Mouse (Mus musculus) spleen, adult 2 months (tissue): ENCODE results near the gene Nfil3. TPM values are rescaled to one million over a fixed set of nuclear protein-coding genes. Genes with fewer than 3 reads are reported as not detected.

Source experiments
- DNase-seq, 2 experiments: peaks; one replicate each; pipeline versions ENCODE4 v3.0.0 to v3.0.0-alpha.2; 2012 to 2021; ENCODE audit warnings: low spot score in 2 of 2, low read depth in 1 of 2
- H3K27ac ChIP-seq: fragments of 200-500 bp; 2 replicates; pipeline ENCODE4 v1.5.1; 2012; ENCODE audit warnings: low read length, inconsistent platforms; ENCODE audit not compliant: insufficient read depth
- H3K27me3 ChIP-seq: fragments of 200-500 bp; 2 replicates; pipeline ENCODE4 v1.6.1; 2012; ENCODE audit warnings: mild to moderate bottlenecking, moderate library complexity, low read length, inconsistent platforms; ENCODE audit not compliant: control insufficient read depth, insufficient read depth
- H3K36me3 ChIP-seq: fragments of 200-500 bp; 2 replicates; pipeline ENCODE4 v1.6.1; 2012; ENCODE audit warnings: mild to moderate bottlenecking, low read length, inconsistent platforms; ENCODE audit not compliant: control insufficient read depth, insufficient read depth
- H3K4me1 ChIP-seq: fragments of 200-500 bp; 2 replicates; pipeline ENCODE4 v1.6.1; 2011; ENCODE audit warnings: inconsistent platforms; ENCODE audit not compliant: control insufficient read depth, insufficient read depth, insufficient read length
- H3K4me3 ChIP-seq: fragments of 200-500 bp; 2 replicates; pipeline ENCODE4 v1.5.1; 2011; ENCODE audit warnings: mild to moderate bottlenecking, inconsistent platforms; ENCODE audit not compliant: insufficient read depth, insufficient read length; ENCODE audit errors: extremely low read depth
- CTCF ChIP-seq: fragments of 200-500 bp; IDR thresholded peaks from 2 replicates; pipeline ENCODE4 v1.5.1; 2011; ENCODE audit warnings: mild to moderate bottlenecking, inconsistent platforms; ENCODE audit not compliant: insufficient read depth, insufficient read length, insufficient replicate concordance; ENCODE audit errors: extremely low read depth
- POLR2A ChIP-seq: fragments of 200-500 bp; IDR thresholded peaks from 2 replicates; pipeline ENCODE4 v1.6.1; 2011; ENCODE audit warnings: low read depth, low read length, inconsistent platforms
- WGBS: fragments of 180-500 bp; shearing (Covaris S2); methylation state at CpG from one replicate; pipeline ENCODE4 v1.1.7; 2018; 5-methylcytosine and 5-hydroxymethylcytosine counted together
- polyA plus RNA-seq: library from polyadenylated mRNA; depleted of rRNA; stranded (reverse); fragments of >200 nt; gene quantifications from 2 replicates; pipeline ENCODE4 v1.2.3, GENCODE M21; 2012

The Nfil3 gene
- polyA plus RNA-seq, 1 experiment = 1.2 TPM

DNA sequence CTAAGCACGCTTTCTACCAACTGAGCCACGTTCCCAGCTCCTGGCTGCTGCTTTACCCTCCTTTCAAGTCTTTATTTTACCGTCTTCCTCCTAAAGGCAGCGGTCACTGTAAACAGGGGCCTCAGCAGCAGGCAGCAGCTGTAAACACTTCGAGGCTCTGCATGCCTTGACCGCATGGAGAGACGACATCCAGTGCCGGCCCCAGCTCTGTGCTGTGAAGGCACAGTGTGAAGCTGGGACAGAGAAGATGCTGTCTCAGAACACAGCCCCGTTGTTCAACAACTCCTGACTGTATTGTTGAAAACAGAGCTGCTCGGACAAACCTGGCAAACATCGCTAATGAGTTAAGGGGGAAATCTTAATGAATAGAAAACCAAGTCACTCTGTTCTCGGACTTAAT is 30.6 kb upstream of the Nfil3 start:
- DNase-seq = no peak
- 86% methylated on average over 12 of the region's 12 CpGs for WGBS
- Histone ChIP-seq H3K4me3 (no peak overlapping the region), H3K36me3 (no peaks in the 10 kb centered on the region), H3K4me1 (no peaks in the 10 kb centered on the region), H3K27me3 (no peaks in the 10 kb centered on the region), H3K27ac (no peak overlapping the region)
- TF ChIP-seq POLR2A (no peak), CTCF (no peak)

DNA sequence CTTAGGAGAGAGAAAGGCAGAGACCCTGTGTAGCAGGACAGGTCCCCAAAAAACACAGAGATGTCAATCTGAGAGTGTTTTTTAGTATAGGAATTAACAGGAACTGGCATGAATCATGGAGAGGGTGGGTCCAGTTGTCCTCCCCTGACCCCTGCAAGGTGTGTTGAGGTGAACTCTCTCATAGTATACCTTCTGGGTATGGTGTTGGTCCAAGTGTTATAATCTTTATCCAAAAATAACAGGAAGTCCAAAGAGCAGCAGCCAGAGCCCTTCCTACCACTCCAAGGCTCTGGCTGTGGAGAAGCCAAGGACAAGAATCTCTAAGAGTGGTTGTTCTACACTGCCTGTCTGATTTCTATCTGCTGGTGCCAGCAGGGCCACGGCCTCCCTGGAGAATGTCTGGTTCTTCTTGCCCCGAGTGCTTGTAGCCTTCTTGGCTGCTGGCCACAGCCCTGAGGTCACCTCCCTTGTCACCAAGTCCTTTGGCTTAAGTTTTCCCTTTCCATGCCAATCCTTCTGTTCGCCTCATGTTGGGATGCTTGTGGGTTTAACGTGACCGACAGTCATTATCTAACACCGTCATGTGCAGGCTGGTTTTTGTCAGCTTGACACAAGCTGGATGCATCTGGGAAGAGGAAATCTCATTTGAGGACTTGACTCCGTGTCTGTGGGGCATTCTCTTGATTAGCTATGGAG is 27.8 kb upstream of the Nfil3 start:
- WGBS = 84% methylated on average over 7 of the region's 7 CpGs
- no peak for TF ChIP-seq CTCF
- no peak for TF ChIP-seq POLR2A
- H3K4me1 ChIP-seq = no peaks in the 10 kb centered on the region

DNA sequence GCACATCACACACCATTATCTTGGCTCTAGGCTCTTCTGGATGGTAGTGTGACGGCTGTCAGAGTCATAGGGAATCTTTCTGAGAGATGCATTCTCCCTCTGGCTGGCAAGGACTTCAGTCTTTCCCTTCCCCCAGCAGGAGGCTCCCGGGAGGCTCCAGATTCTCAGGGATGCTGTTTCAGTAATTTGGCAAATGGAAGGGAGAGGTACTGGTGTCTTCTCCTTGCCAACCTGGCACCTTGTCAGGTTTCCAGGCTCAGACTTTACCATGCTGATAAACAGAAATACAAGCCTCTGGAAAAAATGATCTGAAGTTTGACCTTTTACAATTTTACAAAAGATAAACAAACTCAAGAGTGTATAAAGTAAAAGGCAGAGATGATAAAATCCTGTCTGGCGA is 26.9 kb upstream of the Nfil3 start:
- no peak for DNase-seq
- no peaks in the 10 kb centered on the region for H3K27me3 ChIP-seq
- WGBS = 82% methylated on average over 3 of the region's 3 CpGs
- TF ChIP-seq CTCF (no peak), POLR2A (no peak)
- H3K27ac ChIP-seq = no peak overlapping the region
- no peaks in the 10 kb centered on the region for H3K36me3 ChIP-seq
- H3K4me1 ChIP-seq = no peaks in the 10 kb centered on the region
- H3K4me3 ChIP-seq = no peak overlapping the region

More for the DNA sequence above, 27.8 kb upstream of the Nfil3 start:
- Histone ChIP-seq H3K4me3 (no peak overlapping the region), H3K27ac (no peak overlapping the region), H3K27me3 (no peaks in the 10 kb centered on the region), H3K36me3 (no peaks in the 10 kb centered on the region)
- DNase-seq = peak in 1 of 2 experiments; percentile 6

DNA sequence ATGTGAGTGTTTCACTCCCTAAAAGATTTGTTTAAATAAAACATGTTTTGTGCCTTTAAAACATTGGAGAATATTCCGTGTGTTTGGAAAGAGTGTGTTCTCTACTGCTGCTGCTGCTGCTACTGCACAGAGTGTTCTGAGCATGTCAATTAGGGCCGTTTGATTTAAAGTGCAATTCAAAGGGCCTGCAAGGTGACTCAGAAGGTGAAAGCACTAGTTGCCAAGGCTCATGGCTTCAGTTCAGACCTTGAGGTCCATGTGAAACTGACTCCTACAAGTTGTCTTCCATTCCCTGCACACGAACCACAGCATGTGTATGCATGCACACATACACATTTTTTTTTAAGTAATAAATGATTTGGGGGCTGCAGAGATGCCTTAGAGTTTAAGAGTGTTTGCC is 22.4 kb upstream of the Nfil3 start:
- H3K36me3 ChIP-seq = no peaks in the 10 kb centered on the region
- H3K4me3 ChIP-seq = no peak overlapping the region
- no peak overlapping the region for H3K27ac ChIP-seq

DNA sequence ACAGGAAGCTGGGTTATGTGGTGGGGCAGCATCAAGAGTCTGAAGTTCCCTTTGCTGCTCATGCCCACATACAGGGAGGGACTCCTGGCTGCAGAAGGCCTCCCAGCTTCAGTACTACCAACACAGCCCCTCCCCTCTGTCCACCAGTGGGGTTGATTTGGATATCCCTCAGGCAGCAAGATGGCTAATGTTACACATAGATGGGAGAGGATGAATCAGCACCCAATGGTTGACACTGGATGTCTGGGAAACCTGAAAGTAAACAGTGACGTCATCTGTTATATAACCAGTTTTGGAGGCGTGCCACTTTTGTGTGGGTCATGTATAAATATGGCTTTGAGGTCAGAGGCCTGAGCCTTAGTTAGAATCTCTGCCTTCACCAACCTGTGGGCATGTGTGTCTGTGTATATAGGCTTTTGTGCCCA is 20.6 kb upstream of the Nfil3 start:
- Histone ChIP-seq H3K36me3 (no peaks in the 10 kb centered on the region), H3K4me1 (peaks cover 3% of the 10 kb centered on the region; the same call in 1 of the 2 replicates), H3K4me3 (no peak overlapping the region), H3K27me3 (no peaks in the 10 kb centered on the region), H3K27ac (no peak overlapping the region)
- no peak for TF ChIP-seq POLR2A
- no peak for TF ChIP-seq CTCF
- no peak for DNase-seq
- 41% methylated on average over 2 of the region's 2 CpGs for WGBS

More for the DNA sequence above, 22.4 kb upstream of the Nfil3 start:
- Histone ChIP-seq H3K27me3 (no peaks in the 10 kb centered on the region), H3K4me1 (peaks cover 3% of the 10 kb centered on the region; the same call in 1 of the 2 replicates)
- no peak for TF ChIP-seq CTCF
- no peak for TF ChIP-seq POLR2A
- DNase-seq = no peak
- 77% methylated on average over 3 of the region's 3 CpGs for WGBS

DNA sequence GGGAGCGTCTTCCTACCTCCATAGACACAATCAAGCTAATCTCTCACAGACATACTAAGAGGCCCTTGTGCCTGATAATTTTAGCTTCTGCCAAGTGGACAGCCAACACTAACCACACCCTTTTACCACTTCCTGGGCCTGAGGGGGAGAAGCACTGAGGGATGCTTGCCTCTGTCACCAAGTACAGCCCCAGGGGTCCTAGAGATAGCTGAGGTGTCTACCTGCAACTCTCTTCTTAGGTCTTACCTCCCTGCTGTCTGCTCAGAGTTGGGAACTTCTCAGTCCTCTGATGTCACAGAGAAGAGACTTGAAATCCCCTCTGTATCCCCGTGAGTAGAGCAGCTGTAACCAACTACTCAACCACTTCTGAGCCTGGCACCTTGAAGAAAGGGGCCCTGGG is 19.6 kb upstream of the Nfil3 start:
- WGBS = 43% methylated on average over 2 of the region's 2 CpGs
- TF ChIP-seq CTCF = no peak
- no peak for TF ChIP-seq POLR2A
- H3K4me3 ChIP-seq = no peak overlapping the region
- DNase-seq = no peak
- no peaks in the 10 kb centered on the region for H3K36me3 ChIP-seq
- H3K27ac ChIP-seq = no peak overlapping the region
- peaks cover 3% of the 10 kb centered on the region; the same call in 1 of the 2 replicates for H3K4me1 ChIP-seq
- H3K27me3 ChIP-seq = no peaks in the 10 kb centered on the region

DNA sequence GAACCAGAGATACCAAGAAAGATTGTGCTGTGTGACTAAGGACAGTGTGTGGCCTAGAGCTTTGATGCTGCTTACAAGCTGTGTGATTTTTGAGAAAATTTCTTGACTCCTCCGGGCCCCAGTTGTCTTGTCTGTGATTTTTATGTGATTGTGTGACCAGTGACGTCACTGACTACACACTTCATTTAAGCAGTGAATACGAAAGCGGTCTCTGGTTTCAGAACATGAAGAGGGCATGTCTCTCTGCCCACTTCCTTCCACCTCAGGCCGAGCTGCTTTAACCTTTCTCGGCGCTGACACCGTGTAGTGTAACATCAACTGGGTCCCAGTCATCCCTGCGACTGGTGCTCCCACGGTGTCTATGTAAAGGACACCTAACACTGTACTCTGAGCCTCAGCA is 17.7 kb upstream of the Nfil3 start:
- Histone ChIP-seq H3K4me3 (no peak overlapping the region), H3K27ac (no peak overlapping the region), H3K4me1 (peaks cover 3% of the 10 kb centered on the region; the same call in 1 of the 2 replicates), H3K36me3 (no peaks in the 10 kb centered on the region), H3K27me3 (no peaks in the 10 kb centered on the region)
- TF ChIP-seq CTCF = no peak
- no peak for TF ChIP-seq POLR2A
- peak in 1 of 2 experiments; percentile 28 for DNase-seq
- 23% methylated on average over 10 of the region's 10 CpGs for WGBS
